Mouse (Mus musculus) limb, embryonic 11.5 days (tissue): ENCODE results near the gene Rab34. TPM values are rescaled to one million over a fixed set of nuclear protein-coding genes. Genes with fewer than 3 reads are reported as not detected.
A peak's percentile ranks its signal among the peaks of the same experiment; 100 is the strongest.
"Not testable (repeated sequence)": the region's sequence is repeated elsewhere in the genome, so short reads cannot be mapped to it uniquely, and the experiment has no call there.

Experiments
- ATAC-seq: fragments of 200-750 bp; cut with Nextera tagmentation; 2 replicates; pipeline ENCODE4 v1.8.0; 2017; ENCODE audit warnings: low read depth; ENCODE audit not compliant: insufficient number of reproducible peaks, low FRiP score, low TSS enrichment
- DNase-seq: peaks from one replicate; pipeline ENCODE4 v3.0.0-alpha.2; 2015; ENCODE audit warnings: low spot score
- H3K27ac ChIP-seq: fragments of 300-500 bp; sonication (generic); replicated peaks from 2 replicates; pipeline ENCODE4 v1.5.1; 2014; ENCODE audit warnings: low read depth, mild to moderate bottlenecking, low read length
- H3K27me3 ChIP-seq: fragments of 300-500 bp; sonication (generic); 2 replicates; pipeline ENCODE4 v1.6.1; 2014; ENCODE audit warnings: mild to moderate bottlenecking, low read length, mixed read lengths; ENCODE audit not compliant: control insufficient read depth, insufficient read depth
- H3K36me3 ChIP-seq: fragments of 300-500 bp; sonication (generic); 2 replicates; pipeline ENCODE4 v1.6.1; 2014; ENCODE audit warnings: mild to moderate bottlenecking, low read length, moderate library complexity, mixed read lengths; ENCODE audit not compliant: control insufficient read depth, insufficient read depth
- H3K4me1 ChIP-seq: fragments of 300-500 bp; sonication (generic); 2 replicates; pipeline ENCODE4 v1.6.1; 2014; ENCODE audit warnings: low read length, mixed read lengths; ENCODE audit not compliant: control insufficient read depth, insufficient read depth
- H3K4me2 ChIP-seq: fragments of 300-500 bp; sonication (generic); 2 replicates; pipeline ENCODE4 v1.6.1; 2014; ENCODE audit warnings: low read depth, mild to moderate bottlenecking, moderate library complexity; ENCODE audit not compliant: severe bottlenecking
- H3K4me3 ChIP-seq: fragments of 300-500 bp; sonication (generic); 2 replicates; pipeline ENCODE4 v1.5.1; 2014; ENCODE audit warnings: low read depth, low read length
- H3K9ac ChIP-seq: fragments of 300-500 bp; sonication (generic); 2 replicates; pipeline ENCODE4 v1.6.1; 2014; ENCODE audit warnings: mild to moderate bottlenecking, low read length
- H3K9me3 ChIP-seq: fragments of 300-500 bp; sonication (generic); 2 replicates; pipeline ENCODE4 v1.6.1; 2016; ENCODE audit warnings: low read length; ENCODE audit not compliant: control insufficient read depth
- WGBS: fragments of 180-500 bp; shearing (Covaris S2); extraction: QIAGEN DNeasy Blood & Tissue Kit; methylation state at CpG from one replicate; pipeline ENCODE4 v1.1.7; 2014; 5-methylcytosine and 5-hydroxymethylcytosine counted together
- polyA plus RNA-seq: library from polyadenylated mRNA; unstranded; fragments of >200 nt; fragmentation: Nextera tagmentation; extraction: Ambion mirVana; gene quantifications from 2 replicates; pipeline ENCODE4 v1.2.1, GENCODE M21; 2014

Gene Rab34
- polyA plus RNA-seq, 1 experiment from 2014 or later, result 144 TPM

DNA sequence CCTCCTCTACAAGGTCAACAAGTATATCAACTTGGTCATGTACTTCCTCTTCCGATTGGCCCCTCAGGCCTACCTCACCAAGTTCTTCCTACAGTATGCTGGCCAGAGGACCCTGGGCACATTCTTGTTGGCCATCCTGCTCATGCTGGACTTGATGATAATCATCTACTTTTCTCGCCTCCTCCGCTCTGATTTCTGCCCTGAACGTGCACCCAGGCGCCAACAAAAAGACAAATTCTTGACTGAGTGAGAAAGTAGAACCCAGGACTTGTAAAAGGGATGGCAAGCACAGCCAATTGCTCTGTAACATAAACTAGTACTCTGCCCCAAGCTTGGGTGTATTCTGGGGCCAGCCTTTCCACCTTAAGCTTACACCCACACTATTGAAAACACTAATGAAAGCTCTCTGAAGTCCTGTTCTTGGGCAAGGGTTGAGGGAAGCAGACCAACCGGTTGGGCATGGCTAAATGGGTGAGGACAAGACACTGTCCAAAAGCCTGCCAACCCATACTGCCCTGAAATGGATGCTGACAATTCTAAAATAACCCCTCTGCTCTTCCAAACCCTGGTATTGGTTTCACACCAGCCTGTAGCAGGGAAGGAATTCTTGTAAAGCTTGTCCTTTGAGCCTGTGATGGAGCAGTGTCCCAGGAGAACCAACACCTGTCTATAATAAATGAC lies 8.0 kb upstream of the Rab34 start:
- H3K27ac ChIP-seq, result no peak overlapping the region
- no peak for DNase-seq

DNA sequence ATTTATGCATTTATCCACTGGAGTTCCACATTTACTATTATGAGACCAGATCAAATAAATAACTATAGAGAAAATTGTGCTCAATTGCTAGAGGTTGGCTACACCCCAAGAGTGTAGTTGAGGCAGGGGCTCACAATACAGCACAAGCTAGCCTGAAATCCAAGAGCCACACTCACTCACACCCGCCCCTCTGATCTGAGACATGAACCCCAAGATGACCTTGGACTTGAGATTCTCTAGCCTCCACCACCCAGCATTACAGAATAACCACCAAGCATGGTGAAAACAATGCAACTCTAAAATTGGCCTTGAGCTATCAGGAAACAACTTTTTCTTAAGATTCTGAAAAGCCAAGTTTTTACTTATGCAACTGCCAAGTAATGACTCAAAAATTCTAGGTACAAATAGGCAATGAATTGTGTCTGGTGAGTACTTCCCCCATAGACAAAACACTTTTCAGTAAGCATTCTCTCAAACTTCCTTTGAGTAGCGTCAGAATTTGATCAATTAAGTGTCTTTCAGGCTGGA lies 6.3 kb upstream of the Rab34 start:
- Histone ChIP-seq H3K4me1 (peaks cover 28% of the 10 kb centered on the region), H3K9me3 (no peaks in the 10 kb centered on the region), H3K4me2 (peak overlapping the region; percentile 72), H3K4me3 (peak overlapping the region; percentile 77), H3K27ac (no peak overlapping the region), H3K36me3 (peaks cover 9% of the 10 kb centered on the region), H3K27me3 (no peaks in the 10 kb centered on the region), H3K9ac (peak overlapping the region; percentile 92; the same call in 1 of the 2 replicates)
- DNase-seq, result no peak
- no peak for ATAC-seq
- WGBS, result 48% methylated on average over 2 of the region's 2 CpGs

More for the DNA sequence above, 8.0 kb upstream of the Rab34 start:
- H3K4me2 ChIP-seq, result no peak overlapping the region
- ATAC-seq, result no peak
- H3K9me3 ChIP-seq, result no peaks in the 10 kb centered on the region
- H3K4me3 ChIP-seq, result no peak overlapping the region
- WGBS, result 82% methylated on average over 6 of the region's 6 CpGs
- no peaks in the 10 kb centered on the region for H3K27me3 ChIP-seq
- H3K9ac ChIP-seq, result no peak overlapping the region
- H3K4me1 ChIP-seq, result peaks cover 30% of the 10 kb centered on the region
- peaks cover 9% of the 10 kb centered on the region for H3K36me3 ChIP-seq

DNA sequence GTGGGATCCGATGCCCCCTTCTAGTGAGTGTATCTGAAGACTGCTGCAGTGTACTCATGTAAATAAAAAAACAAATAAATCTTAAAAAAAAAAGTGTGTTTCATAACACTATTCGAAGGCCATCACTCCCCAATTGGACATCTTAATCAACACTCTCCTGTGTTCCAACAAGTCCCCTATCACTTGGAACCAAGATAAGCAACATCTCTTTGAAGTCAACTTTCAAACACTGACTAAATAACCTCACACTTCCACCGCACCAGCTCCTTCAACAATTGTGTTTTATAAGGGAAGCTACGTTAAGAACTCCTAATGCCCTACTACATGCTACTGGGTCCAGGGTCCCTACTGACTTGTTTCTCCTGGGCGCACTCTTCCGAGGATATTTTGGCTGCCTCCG lies 5.8 kb upstream of the Rab34 start:
- H3K4me3 ChIP-seq, result peak overlapping the region; percentile 77
- no peak overlapping the region; the same call in 1 of the 2 replicates for H3K27ac ChIP-seq
- WGBS, result 8% methylated on average over 7 of the region's 7 CpGs
- peaks cover 24% of the 10 kb centered on the region for H3K4me1 ChIP-seq
- H3K4me2 ChIP-seq, result peak overlapping the region; percentile 72
- DNase-seq, result no peak
- H3K9me3 ChIP-seq, result no peaks in the 10 kb centered on the region
- no peaks in the 10 kb centered on the region for H3K27me3 ChIP-seq
- peak overlapping the region; percentile 92 for H3K9ac ChIP-seq
- ATAC-seq, result no peak
- H3K36me3 ChIP-seq, result peaks cover 9% of the 10 kb centered on the region

DNA sequence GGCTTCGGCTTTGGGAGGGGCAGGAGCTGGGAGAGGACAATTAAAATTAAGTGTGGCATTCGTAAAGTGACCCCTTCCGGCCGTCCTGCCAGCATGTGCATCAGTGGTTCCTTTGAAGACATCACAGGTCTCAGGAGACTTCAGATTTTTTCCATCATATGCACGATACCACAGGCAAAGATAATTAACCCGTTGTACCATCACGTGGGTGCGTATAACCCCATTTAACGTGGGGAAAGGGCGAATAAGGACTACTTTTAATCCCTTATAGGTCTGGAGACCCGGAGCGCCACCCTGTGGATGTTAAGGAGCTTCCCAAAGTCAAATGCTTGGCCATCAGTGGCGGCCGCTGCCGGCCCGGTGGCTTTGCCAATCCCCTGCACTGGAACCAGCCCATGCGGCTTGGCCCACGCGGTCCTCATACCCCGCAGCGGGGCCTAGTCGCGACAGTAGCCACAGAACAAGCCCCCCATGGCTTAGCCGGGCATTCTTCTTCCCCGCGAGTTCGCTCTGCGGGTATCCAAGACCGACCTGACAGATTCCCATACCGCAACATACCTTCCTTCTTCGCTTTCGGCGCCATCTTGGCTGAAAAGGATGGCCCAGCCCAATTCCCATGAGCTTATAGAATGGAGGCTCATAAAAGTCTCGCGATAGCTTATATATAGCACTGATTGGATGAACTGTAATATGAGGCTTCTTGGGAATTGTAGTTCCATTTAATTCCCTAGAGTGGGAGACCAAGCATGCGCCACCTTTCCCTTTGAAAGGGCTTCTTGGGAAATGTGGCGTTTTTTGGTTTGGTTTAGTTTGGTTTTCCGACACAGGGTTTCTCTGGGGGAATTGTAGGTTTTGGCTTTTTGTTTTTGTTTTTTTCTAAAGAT lies 5.0 kb upstream of the Rab34 start, which contains the start of gene Rpl23a:
Gene Rpl23a, minus strand, starts transcription at position 624 of the 884 bp plus-strand sequence.
- H3K9me3 ChIP-seq, result no peaks in the 10 kb centered on the region
- peaks cover 9% of the 10 kb centered on the region for H3K36me3 ChIP-seq
- under 1% methylated on average over 38 of the region's 38 CpGs for WGBS
- peak within 1 kb of the TSS; percentile 77 for H3K4me3 ChIP-seq
- H3K27ac ChIP-seq, result peak within 1 kb of the TSS; percentile 73; the same call in 1 of the 2 replicates
- peak; percentile 84 for DNase-seq
- peak within 1 kb of the TSS; percentile 72 for H3K4me2 ChIP-seq
- no peaks in the 10 kb centered on the region for H3K27me3 ChIP-seq
- ATAC-seq, result peak; percentile 87
- peak within 1 kb of the TSS; percentile 92 for H3K9ac ChIP-seq
- peaks cover 22% of the 10 kb centered on the region for H3K4me1 ChIP-seq

DNA sequence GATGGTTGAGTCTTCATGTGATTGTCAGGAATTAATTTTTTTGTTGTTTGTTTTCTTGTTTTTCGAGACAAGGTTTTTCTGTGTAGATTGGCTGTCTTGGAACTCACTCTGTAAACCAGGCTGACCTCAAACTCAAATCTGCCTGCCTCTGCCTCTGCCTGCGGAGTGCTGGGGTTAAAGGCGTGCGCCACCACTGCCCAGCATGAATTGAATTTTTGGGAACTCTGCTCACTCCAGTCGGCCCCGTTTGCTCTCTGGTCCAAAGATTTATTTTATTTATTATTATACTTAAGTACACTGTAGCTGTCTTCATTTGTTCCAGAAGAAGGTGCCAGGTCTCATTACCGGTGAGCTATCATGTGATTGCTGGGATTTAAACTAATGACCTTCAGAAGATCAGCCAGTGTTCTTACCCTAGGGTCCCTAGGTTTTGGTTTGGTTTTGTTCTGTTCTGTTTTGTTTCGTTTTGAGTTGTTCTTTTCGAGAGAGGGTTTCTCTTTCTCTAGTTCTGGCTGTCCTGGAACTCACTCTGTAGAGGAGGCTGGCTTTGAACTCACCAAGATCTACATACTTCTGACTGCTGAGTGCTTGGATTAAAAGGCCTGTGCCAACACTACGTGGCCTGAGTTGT lies 4.2 kb upstream of the Rab34 start:
- no peak for ATAC-seq
- no peak overlapping the region for H3K9ac ChIP-seq

DNA sequence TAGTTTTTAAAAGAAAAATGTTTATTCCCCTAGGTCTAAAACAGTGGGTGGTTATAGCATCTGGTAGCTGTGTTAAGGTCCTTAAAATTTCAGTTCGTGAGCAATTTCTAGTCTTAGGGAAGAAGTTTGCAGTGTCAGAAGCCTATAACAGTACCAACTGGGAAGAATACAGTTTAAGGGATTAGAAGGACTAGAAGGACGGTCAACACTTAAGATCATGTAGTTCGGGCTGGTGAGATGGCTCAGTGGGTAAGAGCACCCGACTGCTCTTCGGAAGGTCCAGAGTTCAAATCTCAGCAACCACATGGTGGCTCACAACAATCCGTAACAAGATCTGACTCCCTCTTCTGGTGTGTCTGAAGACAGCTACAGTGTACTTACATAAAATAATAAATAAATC lies 3.5 kb upstream of the Rab34 start:
- not testable (repeated sequence) for H3K4me3 ChIP-seq, H3K4me2 ChIP-seq, H3K27ac ChIP-seq, H3K27me3 ChIP-seq, H3K36me3 ChIP-seq, ATAC-seq, H3K9ac ChIP-seq, H3K9me3 ChIP-seq, DNase-seq
- 95% methylated on average over 6 of the region's 6 CpGs for WGBS
- peaks cover 16% of the 10 kb centered on the region for H3K4me1 ChIP-seq

More for the DNA sequence above, 4.2 kb upstream of the Rab34 start:
- Histone ChIP-seq H3K27ac (no peak overlapping the region), H3K4me3 (no peak overlapping the region; the same call in 1 of the 2 replicates), H3K4me1 (peaks cover 22% of the 10 kb centered on the region), H3K36me3 (peaks cover 9% of the 10 kb centered on the region), H3K4me2 (peak overlapping the region; percentile 11; the same call in 1 of the 2 replicates), H3K27me3 (no peaks in the 10 kb centered on the region), H3K9me3 (no peaks in the 10 kb centered on the region)
- DNase-seq, result no peak
- WGBS, result 52% methylated on average over 10 of the region's 10 CpGs

DNA sequence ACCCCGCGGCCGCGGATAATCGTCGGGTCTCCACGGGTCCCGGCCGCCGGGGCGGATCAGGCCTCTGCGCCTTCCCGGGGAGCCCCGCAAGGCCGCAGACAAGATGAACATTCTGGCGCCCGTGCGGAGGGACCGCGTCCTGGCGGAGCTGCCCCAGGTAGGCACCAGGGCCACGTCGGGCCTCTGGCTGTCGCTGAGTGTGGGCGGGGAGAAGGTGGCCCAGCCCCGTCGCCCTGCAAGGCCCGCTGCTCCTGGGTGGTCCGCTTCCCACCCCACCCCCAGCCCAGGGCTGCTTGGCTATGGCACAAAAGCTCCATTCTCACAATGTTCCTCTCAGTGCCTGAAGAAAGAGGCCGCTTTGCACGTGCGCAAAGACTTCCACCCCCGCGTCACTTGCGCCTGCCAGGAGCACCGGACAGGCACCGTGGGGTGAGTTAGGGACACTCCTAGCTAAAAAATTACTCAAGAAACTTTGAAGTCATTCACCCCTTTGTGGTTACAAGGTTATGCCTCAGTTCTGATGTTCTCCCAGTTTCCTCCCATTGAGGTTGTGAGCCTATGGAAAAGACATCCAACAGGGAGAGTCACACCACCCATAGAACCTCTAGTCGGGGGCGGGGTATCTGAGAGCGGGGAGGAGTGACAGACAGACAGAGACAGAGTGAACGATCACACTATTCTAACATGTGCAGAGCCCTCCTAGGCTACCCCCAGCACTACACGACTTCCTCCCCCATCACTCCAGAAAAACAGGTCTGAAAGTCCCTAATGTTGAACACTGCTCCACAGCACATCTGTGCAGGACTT lies 1.2 kb downstream of the Rab34 start:
- H3K4me3 ChIP-seq, result peak overlapping the region; percentile 81
- peak overlapping the region; percentile 60 for H3K4me2 ChIP-seq
- H3K27ac ChIP-seq, result peak overlapping the region; percentile 100
- ATAC-seq (peak; percentile 81), DNase-seq (peak; percentile 97)
- H3K9ac ChIP-seq, result peak overlapping the region; percentile 93
- H3K9me3 ChIP-seq, result no peaks in the 10 kb centered on the region
- whole genome bisulfite sequencing, result under 1% methylated on average over 42 of the region's 42 CpGs
- H3K4me1 ChIP-seq, result peaks cover 8% of the 10 kb centered on the region
- H3K36me3 ChIP-seq, result peaks cover 11% of the 10 kb centered on the region; the same call in 1 of the 2 replicates
- no peaks in the 10 kb centered on the region for H3K27me3 ChIP-seq
